Mouse (Mus musculus) embryonic fibroblast, embryonic 13.5 days (primary cell): Measurements from ENCODE around the gene Clmn. TPM values are rescaled to one million over a fixed set of nuclear protein-coding genes. Genes with fewer than 3 reads are reported as not detected.

Experiments used
- H3K27ac ChIP-seq: 2 replicates; pipeline ENCODE4 v1.5.1; 2012; ENCODE audit warnings: low read length, control low read depth, inconsistent platforms; ENCODE audit not compliant: insufficient read depth
- H3K4me1 ChIP-seq: 2 replicates; pipeline ENCODE4 v1.6.1; 2011; ENCODE audit warnings: low read length; ENCODE audit not compliant: control insufficient read depth, insufficient read depth
- H3K4me3 ChIP-seq: 2 replicates; pipeline ENCODE4 v1.5.1; 2011; ENCODE audit warnings: mild to moderate bottlenecking, control low read depth, low read length; ENCODE audit not compliant: insufficient read depth
- CTCF ChIP-seq: IDR thresholded peaks from 2 replicates; pipeline ENCODE4 v1.5.1; 2011; ENCODE audit warnings: mild to moderate bottlenecking, control low read depth, low read length, moderate library complexity, borderline replicate concordance; ENCODE audit not compliant: insufficient read depth
- POLR2A ChIP-seq: IDR thresholded peaks from 2 replicates; pipeline ENCODE4 v1.6.1; 2011; ENCODE audit warnings: low read depth, mild to moderate bottlenecking, control low read depth, low read length, moderate library complexity
- polyA plus RNA-seq: library from polyadenylated mRNA; stranded (reverse); fragments of >200 nt; gene quantifications from 2 replicates; pipeline ENCODE4 v1.2.4, GENCODE M21; 2011; ENCODE audit warnings: low read depth; ENCODE audit not compliant: missing spikeins, insufficient read length

The Clmn gene
- polyA plus RNA-seq, 1 experiment: 6.4 TPM

- peaks cover 5% of the 10 kb centered on the region; the same call in 1 of the 2 replicates for H3K4me1 ChIP-seq
- no peak overlapping the region for H3K4me3 ChIP-seq
- TF ChIP-seq POLR2A (no peak), CTCF (no peak)
- H3K27ac ChIP-seq: no peak overlapping the region
These were observed 19.9 kb downstream of the Clmn start for GRCm38 (mm10) chr12:104844989-104845388.

DNA sequence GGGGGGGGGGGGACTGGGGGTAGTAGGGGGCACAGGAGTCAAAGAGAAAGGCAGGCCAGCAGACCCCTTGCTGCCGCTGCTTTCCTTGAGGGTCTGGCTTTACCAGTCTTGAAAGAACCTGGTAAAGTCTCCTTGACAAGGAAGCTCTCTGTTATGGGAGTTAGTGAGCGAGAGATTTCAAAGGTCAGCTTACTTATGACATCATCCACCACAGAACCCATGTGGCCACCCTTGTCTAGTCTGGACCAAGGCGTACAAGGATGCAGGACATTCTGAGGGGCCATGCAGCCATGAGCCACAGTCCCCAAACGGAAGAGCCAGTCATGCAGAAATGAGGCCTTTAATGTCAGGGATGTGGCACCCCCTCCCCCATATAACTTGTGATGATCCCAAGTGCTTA lies 20.6 kb downstream of the Clmn start:
- Histone ChIP-seq H3K4me3 (no peak overlapping the region), H3K4me1 (peaks cover 5% of the 10 kb centered on the region; the same call in 1 of the 2 replicates), H3K27ac (no peak overlapping the region)
- TF ChIP-seq CTCF: no peak
- TF ChIP-seq POLR2A: no peak

GRCm38 (mm10) chr12:104841256-104841655 lies 23.6 kb downstream of the Clmn start:
- Histone ChIP-seq H3K4me3 (no peak overlapping the region), H3K4me1 (peaks cover 5% of the 10 kb centered on the region; the same call in 1 of the 2 replicates), H3K27ac (no peak overlapping the region)
- TF ChIP-seq POLR2A (no peak), CTCF (no peak)

GRCm38 (mm10) chr12:104838987-104839386 lies 25.9 kb downstream of the Clmn start:
- H3K27ac ChIP-seq: no peak overlapping the region
- H3K4me1 ChIP-seq: no peaks in the 10 kb centered on the region
- H3K4me3 ChIP-seq: no peak overlapping the region
- TF ChIP-seq CTCF (peak; percentile 36; the same call in 1 of the 2 replicates), POLR2A (no peak)

GRCm38 (mm10) chr12:104838462-104838861 lies 26.4 kb downstream of the Clmn start:
- no peak overlapping the region for H3K27ac ChIP-seq

DNA sequence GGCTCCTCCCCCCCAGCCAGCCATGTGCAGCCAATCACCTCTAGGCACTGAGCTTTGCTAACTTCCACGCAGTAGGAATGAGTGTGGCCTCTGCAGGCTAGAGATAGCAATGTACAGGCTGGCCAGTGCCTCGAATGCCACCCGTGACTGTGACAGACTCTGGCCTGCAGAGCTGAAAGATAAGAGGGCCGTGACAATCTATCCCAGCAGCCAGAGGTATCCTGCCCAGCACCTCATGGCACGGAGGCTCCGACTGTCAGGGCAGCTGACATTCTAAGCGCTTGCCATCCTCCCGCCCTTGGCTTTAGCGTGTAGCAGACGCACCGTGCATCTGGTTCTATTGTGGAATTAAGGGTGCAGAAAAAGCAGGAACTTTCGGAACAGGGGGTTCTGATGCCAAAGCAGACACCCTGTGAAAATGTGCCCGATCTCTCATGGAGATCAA lies 26.9 kb downstream of the Clmn start:
- TF ChIP-seq POLR2A (no peak), CTCF (no peak)
- Histone ChIP-seq H3K4me3 (no peak overlapping the region), H3K4me1 (no peaks in the 10 kb centered on the region), H3K27ac (no peak overlapping the region)

More at GRCm38 (mm10) chr12:104838462-104838861, 26.4 kb downstream of the Clmn start:
- H3K4me1 ChIP-seq: no peaks in the 10 kb centered on the region
- no peak for TF ChIP-seq POLR2A
- no peak for TF ChIP-seq CTCF
- no peak overlapping the region for H3K4me3 ChIP-seq

- Histone ChIP-seq H3K4me1 (no peaks in the 10 kb centered on the region), H3K4me3 (no peak overlapping the region), H3K27ac (no peak overlapping the region)
- TF ChIP-seq CTCF (no peak), POLR2A (no peak)
These were observed 27.6 kb downstream of the Clmn start for GRCm38 (mm10) chr12:104837111-104837837.

DNA sequence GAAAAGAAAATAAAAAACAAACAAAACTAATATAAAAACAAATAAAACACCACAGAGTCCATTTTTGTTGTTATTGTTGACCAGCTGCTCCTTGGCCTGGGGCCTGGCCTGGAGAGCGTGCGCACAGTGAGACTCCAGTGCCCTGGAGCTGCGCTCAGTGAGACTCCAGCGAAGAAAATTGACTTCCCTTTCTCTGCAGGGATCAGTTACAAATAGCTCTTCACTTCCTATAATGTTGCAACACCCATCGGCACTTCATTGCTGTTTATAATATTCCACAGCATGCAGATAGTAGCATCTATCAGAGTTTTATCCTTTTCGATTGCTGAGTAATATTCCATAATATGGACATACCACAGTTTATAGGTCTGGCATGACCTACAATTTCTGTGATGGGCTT lies 28.6 kb downstream of the Clmn start:
- Histone ChIP-seq H3K4me3 (no peak overlapping the region), H3K4me1 (no peaks in the 10 kb centered on the region), H3K27ac (no peak overlapping the region)
- TF ChIP-seq CTCF (no peak), POLR2A (no peak)

DNA sequence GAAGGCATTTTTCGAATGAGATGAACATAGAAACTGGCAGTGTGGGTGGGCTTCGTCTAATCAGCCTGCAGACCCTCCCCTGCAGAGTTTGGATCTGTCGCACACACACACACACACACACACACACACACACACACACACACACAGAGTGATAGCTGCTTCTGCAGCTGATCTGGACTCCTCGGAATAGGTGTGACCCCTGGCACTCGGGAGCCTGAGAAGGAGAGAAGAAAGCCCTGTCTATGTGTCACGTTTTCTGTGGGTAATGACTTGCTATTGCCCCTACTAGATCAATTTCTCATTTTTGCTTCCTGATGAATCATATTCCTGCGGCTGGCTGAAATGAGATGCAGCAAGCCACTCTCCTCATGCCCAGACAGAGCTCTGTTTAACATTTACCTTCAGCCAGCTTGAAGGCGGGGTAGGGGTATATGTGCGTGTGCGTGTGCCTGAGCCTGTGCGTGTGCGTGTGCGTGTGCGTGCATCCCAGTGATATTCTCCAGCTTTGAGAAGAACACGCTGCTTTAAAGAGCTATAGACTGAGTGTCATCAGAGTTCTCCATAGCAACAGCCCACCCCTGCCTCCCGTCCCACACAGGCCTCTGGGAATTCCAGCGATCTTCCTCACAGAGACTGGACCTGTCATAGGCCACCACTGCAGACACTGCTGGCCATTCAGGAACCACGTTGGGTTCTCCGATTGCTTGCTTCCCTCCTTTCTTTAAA lies 29.3 kb downstream of the Clmn start:
- no peaks in the 10 kb centered on the region for H3K4me1 ChIP-seq
- H3K4me3 ChIP-seq: no peak overlapping the region
- no peak overlapping the region for H3K27ac ChIP-seq
- TF ChIP-seq CTCF (no peak), POLR2A (no peak)

- Histone ChIP-seq H3K4me1 (no peaks in the 10 kb centered on the region), H3K4me3 (no peak overlapping the region), H3K27ac (no peak overlapping the region)
- TF ChIP-seq POLR2A: no peak
- no peak for TF ChIP-seq CTCF
These were observed 30.1 kb downstream of the Clmn start for GRCm38 (mm10) chr12:104834772-104835171.
